Mouse (Mus musculus): Measurements from ENCODE around the gene Rorb.

The Rorb gene

GRCm38 (mm10) chr19:19110793-19111427 lies at the start of gene Rorb:
TSS of gene Rorb (minus strand) at chr19:19111196.
- in situ Hi-C loops (cut with MboI; ENCODE audit: low pct_unique_long_range_greater_than_20kb in 1 of 2, low sequenced_read_pairs in 2 of 2, unreplicated experiment in 1 of 2) = no loop called here

- in situ Hi-C loops (cut with MboI; ENCODE audit: low pct_unique_long_range_greater_than_20kb in 1 of 2, low sequenced_read_pairs in 2 of 2, unreplicated experiment in 1 of 2) = no loop called here
Observed at GRCm38 (mm10) chr19:19148847-19149246, 37.9 kb upstream of the Rorb start.

- in situ Hi-C loops (cut with MboI; ENCODE audit: low pct_unique_long_range_greater_than_20kb in 1 of 2, low sequenced_read_pairs in 2 of 2, unreplicated experiment in 1 of 2) = no loop called here
Observed at GRCm38 (mm10) chr19:19144447-19144846, 33.5 kb upstream of the Rorb start.

GRCm38 (mm10) chr19:19136856-19137255 lies 25.9 kb upstream of the Rorb start:
- in situ Hi-C loops (cut with MboI; ENCODE audit: low pct_unique_long_range_greater_than_20kb in 1 of 2, low sequenced_read_pairs in 2 of 2, unreplicated experiment in 1 of 2) = no loop called here

GRCm38 (mm10) chr19:19135838-19136237 lies 24.8 kb upstream of the Rorb start:
- in situ Hi-C loops (cut with MboI; ENCODE audit: low pct_unique_long_range_greater_than_20kb in 1 of 2, low sequenced_read_pairs in 2 of 2, unreplicated experiment in 1 of 2) = no loop called here

GRCm38 (mm10) chr19:19122324-19122723 lies 11.3 kb upstream of the Rorb start:
- in situ Hi-C loops (cut with MboI; ENCODE audit: low pct_unique_long_range_greater_than_20kb in 1 of 2, low sequenced_read_pairs in 2 of 2, unreplicated experiment in 1 of 2) = no loop called here

GRCm38 (mm10) chr19:19112180-19112579 lies 1.2 kb upstream of the Rorb start:
- in situ Hi-C loops (cut with MboI; ENCODE audit: low pct_unique_long_range_greater_than_20kb in 1 of 2, low sequenced_read_pairs in 2 of 2, unreplicated experiment in 1 of 2) = no loop called here

GRCm38 (mm10) chr19:19111428-19112170 lies 603 bp upstream of the Rorb start:
- in situ Hi-C loops (cut with MboI; ENCODE audit: low pct_unique_long_range_greater_than_20kb in 1 of 2, low sequenced_read_pairs in 2 of 2, unreplicated experiment in 1 of 2) = no loop called here

GRCm38 (mm10) chr19:19110011-19110768 lies 806 bp downstream of the Rorb start:
- in situ Hi-C loops (cut with MboI; ENCODE audit: low pct_unique_long_range_greater_than_20kb in 1 of 2, low sequenced_read_pairs in 2 of 2, unreplicated experiment in 1 of 2) = no loop called here

GRCm38 (mm10) chr19:19108596-19109381 lies 2.2 kb downstream of the Rorb start:
- in situ Hi-C loops (cut with MboI; ENCODE audit: low pct_unique_long_range_greater_than_20kb in 1 of 2, low sequenced_read_pairs in 2 of 2, unreplicated experiment in 1 of 2) = no loop called here

GRCm38 (mm10) chr19:19104581-19104980 lies 6.4 kb downstream of the Rorb start:
- in situ Hi-C loops (cut with MboI; ENCODE audit: low pct_unique_long_range_greater_than_20kb in 1 of 2, low sequenced_read_pairs in 2 of 2, unreplicated experiment in 1 of 2) = no loop called here

- in situ Hi-C loops (cut with MboI; ENCODE audit: low pct_unique_long_range_greater_than_20kb in 1 of 2, low sequenced_read_pairs in 2 of 2, unreplicated experiment in 1 of 2) = no loop called here
Observed at GRCm38 (mm10) chr19:19097149-19097548, 13.8 kb downstream of the Rorb start.

GRCm38 (mm10) chr19:19089427-19089826 lies 21.6 kb downstream of the Rorb start:
- in situ Hi-C loops (cut with MboI; ENCODE audit: low pct_unique_long_range_greater_than_20kb in 1 of 2, low sequenced_read_pairs in 2 of 2, unreplicated experiment in 1 of 2) = no loop called here

GRCm38 (mm10) chr19:19077880-19078279 lies 33.1 kb downstream of the Rorb start:
- in situ Hi-C loops (cut with MboI; ENCODE audit: low pct_unique_long_range_greater_than_20kb in 1 of 2, low sequenced_read_pairs in 2 of 2, unreplicated experiment in 1 of 2) = no loop called here

- in situ Hi-C loops (cut with MboI; ENCODE audit: low pct_unique_long_range_greater_than_20kb in 1 of 2, low sequenced_read_pairs in 2 of 2, unreplicated experiment in 1 of 2) = no loop called here
Observed at GRCm38 (mm10) chr19:19074756-19075155, 36.2 kb downstream of the Rorb start.

- in situ Hi-C loops (cut with MboI; ENCODE audit: low pct_unique_long_range_greater_than_20kb in 1 of 2, low sequenced_read_pairs in 2 of 2, unreplicated experiment in 1 of 2) = no loop called here
Observed at GRCm38 (mm10) chr19:19058710-19059398, 52.1 kb downstream of the Rorb start.

GRCm38 (mm10) chr19:19058201-19058600 lies 52.8 kb downstream of the Rorb start:
- in situ Hi-C loops (cut with MboI; ENCODE audit: low pct_unique_long_range_greater_than_20kb in 1 of 2, low sequenced_read_pairs in 2 of 2, unreplicated experiment in 1 of 2) = no loop called here

GRCm38 (mm10) chr19:19043138-19043537 lies 67.9 kb downstream of the Rorb start:
- in situ Hi-C loops (cut with MboI; ENCODE audit: low pct_unique_long_range_greater_than_20kb in 1 of 2, low sequenced_read_pairs in 2 of 2, unreplicated experiment in 1 of 2) = no loop called here

Data from mouse embryonic stem cell (cell line).